Mouse (Mus musculus): Measurements from ENCODE around the gene Bcl2. TPM values are rescaled to one million over a fixed set of nuclear protein-coding genes. Genes with fewer than 3 reads are reported as not detected.

Gene Bcl2
- polyA plus RNA-seq, 1 experiment = 10.7 TPM

DNA sequence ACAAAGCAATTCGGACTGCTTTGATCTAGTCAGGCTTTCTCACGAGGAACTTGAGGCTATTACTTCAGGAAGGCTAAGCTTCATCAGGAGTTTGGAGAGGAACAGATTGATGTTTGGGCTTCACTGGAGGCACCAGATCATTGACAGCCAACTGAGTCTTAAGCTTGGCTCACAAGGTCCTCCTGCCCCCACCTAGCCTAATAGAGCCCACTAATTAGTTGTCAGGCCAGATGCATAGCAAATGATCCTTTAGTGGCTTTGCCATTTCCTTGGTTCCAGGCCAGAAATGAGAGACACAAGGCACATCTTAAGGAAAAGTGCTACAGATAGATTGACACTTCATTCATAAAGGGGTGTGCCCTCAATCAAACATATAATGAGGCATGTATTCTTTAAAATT, 216.1 kb downstream of the Bcl2 start:
- 86% methylated on average over 2 of the region's 2 CpGs for WGBS
- TF ChIP-seq CTCF (IDR thresholded peaks at IDR 0.05; ENCODE audit: borderline replicate concordance, control insufficient read depth, extremely low read depth, insufficient read depth, low read length, poor library complexity) = no peak
- no peak for TF ChIP-seq POLR2A (IDR thresholded peaks at IDR 0.05; ENCODE audit: control insufficient read depth, extremely low read depth, insufficient read depth, low read length, poor library complexity)
- Histone ChIP-seq H3K27me3 (ENCODE audit: control insufficient read depth, insufficient read depth, low read length) (no peaks in the 10 kb centered on the region), H3K36me3 (ENCODE audit: control insufficient read depth, insufficient read depth, low read length) (no peaks in the 10 kb centered on the region), H3K4me1 (replicated peaks; ENCODE audit: control insufficient read depth, insufficient read depth, low read length) (no peaks in the 10 kb centered on the region), H3K27ac (ENCODE audit: control insufficient read depth, insufficient read depth, low read length) (no peak overlapping the region), H3K4me3 (ENCODE audit: control insufficient read depth, insufficient read depth, low read length) (no peak overlapping the region)
- DNase-seq = no peak

Other genes starting within 250 kb of the Bcl2 start
- gene Kdsr, start 45.5 kb upstream of the Bcl2 start, polyA plus RNA-seq (2012; rRNA removed) = 12.3 and 17.1 TPM in 2 replicates
- gene Vps4b, start 82.5 kb upstream of the Bcl2 start, polyA plus RNA-seq (2012; rRNA removed) = 19.8 and 21.4 TPM in 2 replicates
- 1.0 and 1.3 TPM in 2 replicates for gene Serpinb5, start 146.9 kb upstream of the Bcl2 start, polyA plus RNA-seq (2012; rRNA removed)
- gene Serpinb12, start 220.2 kb upstream of the Bcl2 start, polyA plus RNA-seq (2012; rRNA removed) = 0.55 and 0.92 TPM in 2 replicates

Measured in thymus, adult 2 months (tissue).